Mouse (Mus musculus): ENCODE data around the gene Fggy.

The Fggy gene

GRCm38 (mm10) chr4:95897236-95897874 is 340.0 kb downstream of the Fggy start:
- in situ Hi-C loops (cut with MboI, MseI), result no loop called here

GRCm38 (mm10) chr4:95898714-95899113 is 341.4 kb downstream of the Fggy start:
- in situ Hi-C loops (cut with MboI, MseI), result no loop called here

- in situ Hi-C loops (cut with MboI, MseI), result no loop called here
Measured at GRCm38 (mm10) chr4:95899926-95900712, 342.8 kb downstream of the Fggy start.

- in situ Hi-C loops (cut with MboI, MseI), result no loop called here
Measured at GRCm38 (mm10) chr4:95900815-95901214, 343.5 kb downstream of the Fggy start.

GRCm38 (mm10) chr4:95906141-95906540 is 348.8 kb downstream of the Fggy start:
- in situ Hi-C loops (cut with MboI, MseI), result no loop called here

DNA sequence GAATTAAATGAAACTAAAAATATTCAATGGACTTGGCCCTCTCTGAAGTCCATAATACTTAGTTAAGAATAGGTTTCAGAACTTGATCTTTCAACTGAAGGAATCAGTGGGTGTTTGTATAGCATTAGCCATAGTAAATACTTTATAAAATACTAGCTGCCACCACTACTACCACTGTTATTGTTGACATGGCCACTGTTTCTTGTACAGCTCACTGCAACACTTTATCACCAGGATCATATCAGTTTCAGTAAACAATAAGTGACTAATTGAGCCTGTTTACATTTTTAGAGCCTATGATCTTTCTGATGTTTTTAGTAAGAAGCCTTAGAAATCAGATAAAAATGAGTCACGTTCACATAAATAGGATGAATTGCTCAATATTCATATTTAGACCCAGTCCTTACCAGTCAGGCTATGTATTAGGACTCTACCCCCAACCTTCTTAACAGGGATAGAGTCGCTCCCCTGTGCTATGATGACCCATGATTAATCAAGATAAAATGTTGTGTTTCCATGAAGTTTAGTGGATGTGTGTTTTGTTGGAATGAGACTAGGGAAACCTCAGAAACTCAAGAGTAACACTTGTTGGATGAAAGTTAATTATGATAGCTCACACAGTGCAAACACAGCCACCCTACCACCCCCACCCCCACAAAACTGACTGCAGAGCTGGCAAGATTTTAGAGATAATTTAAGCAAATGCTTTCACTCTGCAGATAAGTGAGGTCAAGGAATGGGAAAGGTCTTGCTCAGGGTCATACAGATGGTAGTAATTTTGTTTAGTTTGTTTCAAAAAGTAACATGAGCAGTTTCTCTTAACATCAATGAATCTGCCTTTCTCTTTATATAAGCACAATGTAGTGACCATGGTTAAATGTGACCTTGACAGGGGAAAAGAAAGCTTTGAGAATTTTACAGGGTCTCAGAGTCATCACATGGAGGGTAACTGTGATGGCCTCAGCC is 352.7 kb downstream of the Fggy start:
- in situ Hi-C loops (cut with MboI, MseI), result no loop called here

- in situ Hi-C loops (cut with MboI, MseI), result no loop called here
Measured at GRCm38 (mm10) chr4:95913026-95913425, 355.7 kb downstream of the Fggy start.

GRCm38 (mm10) chr4:95915628-95916579 is 358.6 kb downstream of the Fggy start:
- in situ Hi-C loops (cut with MboI, MseI), result no loop called here

DNA sequence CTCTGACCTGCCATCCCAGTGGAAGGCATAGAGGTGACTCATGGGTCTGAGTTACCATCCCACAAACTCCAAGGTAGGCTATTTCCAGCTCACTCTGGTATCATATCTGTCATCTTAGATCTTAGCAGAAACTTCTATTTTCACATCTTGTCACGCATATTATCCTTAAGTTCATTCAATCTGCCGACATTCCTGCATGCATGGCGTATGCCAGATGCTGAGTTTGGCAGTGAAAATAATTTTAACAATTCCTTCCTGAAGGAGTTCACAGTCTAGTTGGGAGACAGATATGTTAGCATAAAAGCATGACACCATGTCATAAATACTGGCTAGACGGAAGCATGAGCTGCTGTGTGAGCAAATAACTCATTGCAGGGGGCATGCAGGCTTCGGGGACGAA is 360.4 kb downstream of the Fggy start:
- in situ Hi-C loops (cut with MboI, MseI), result no loop called here

DNA sequence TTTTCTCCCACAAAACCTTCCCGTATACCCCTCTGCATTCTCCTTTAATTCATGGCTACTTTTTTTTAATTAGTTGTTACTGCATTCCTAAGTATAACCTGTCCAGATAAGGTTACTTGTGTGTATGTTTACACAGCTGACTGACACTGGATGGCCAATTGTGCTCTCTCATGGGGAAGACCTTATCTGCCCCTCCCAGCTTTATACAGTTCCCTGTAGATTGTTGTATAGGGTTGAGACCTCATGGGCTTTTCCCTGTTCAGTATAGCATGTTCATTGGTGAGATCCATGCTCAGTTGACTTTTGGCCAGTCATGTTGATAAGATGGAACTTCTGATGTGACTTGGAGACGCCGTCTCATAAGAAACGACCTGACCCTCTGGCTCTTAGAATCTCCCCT is 363.1 kb downstream of the Fggy start:
- in situ Hi-C loops (cut with MboI, MseI), result no loop called here

DNA sequence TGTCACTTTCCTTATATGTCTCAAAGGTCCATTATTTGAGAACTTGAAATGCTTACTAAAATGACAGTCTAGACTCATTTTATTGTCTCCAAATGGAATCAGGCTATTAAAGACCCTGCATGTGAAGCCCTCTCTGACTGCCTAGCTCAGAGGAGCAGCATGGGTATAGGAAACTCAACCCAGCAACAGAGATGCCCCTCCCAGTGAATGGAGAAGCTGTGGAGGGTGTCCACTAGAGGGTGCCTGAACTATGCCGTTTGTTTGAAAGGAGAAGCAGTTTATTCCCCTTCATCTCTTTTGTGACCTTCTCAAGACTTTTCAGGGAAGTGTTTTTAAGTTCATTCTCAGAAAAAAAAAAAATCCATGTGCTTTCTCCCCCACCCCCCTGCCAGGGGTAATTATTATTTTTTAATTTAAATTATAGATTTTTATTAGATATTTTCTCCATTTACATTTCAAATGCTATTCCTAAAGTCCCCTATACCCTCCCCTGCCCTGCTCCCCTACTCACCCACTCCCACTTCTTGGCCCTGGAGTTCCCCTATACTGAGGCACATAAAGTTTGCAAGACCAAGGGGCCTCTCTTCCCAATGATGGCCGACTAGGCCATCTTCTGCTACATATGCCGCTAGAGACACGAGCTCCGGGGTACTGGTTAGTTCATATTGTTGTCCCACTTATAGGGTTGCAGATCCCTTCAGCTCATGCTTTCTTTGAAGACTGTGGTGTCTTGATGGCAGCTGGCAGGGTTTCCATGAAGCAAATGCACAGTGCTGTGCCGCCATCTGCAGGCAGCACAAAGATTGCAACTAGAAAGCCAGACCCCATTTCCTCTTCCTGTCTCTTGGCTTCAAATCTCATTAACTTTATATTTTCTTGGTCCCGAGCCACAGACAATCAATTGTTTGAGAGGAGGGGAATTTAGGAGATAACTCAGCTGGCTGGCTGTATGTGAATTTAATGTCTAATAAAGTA is 367.2 kb downstream of the Fggy start:
- in situ Hi-C loops (cut with MboI, MseI), result no loop called here

GRCm38 (mm10) chr4:95928846-95929245 is 371.5 kb downstream of the Fggy start:
- in situ Hi-C loops (cut with MboI, MseI), result no loop called here

- in situ Hi-C loops (cut with MboI, MseI), result no loop called here
Measured at GRCm38 (mm10) chr4:95929936-95930335, 372.6 kb downstream of the Fggy start.

- in situ Hi-C loops (cut with MboI, MseI), result no loop called here
Measured at GRCm38 (mm10) chr4:95931331-95931730, 374.0 kb downstream of the Fggy start.

DNA sequence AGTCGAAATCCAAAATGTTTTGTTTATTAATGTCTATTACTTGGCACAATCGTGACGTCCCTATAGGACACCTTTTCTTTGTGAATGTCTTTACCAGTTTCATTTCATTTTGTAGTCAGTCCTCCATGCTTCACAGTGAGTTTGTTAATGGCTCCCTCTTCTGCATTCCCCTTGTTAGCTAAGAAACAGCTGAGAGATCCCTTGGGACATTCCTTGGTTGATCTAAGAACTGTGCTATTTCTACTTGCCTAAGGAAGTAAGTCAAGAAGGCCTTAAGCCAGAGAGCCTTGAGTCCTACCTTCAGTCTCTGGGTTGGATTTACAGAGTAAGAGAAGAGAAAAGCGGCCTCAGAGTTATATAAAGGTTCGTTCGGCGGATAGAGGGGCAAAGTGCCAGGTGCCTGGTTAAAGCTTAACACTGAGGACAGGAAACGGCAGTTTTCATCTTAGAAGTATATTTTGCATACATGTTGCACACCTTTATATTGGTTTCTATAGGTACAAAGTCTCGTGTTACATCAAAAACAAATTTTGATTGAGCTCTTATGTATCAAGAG is 376.6 kb downstream of the Fggy start:
- in situ Hi-C loops (cut with MboI, MseI), result no loop called here

DNA sequence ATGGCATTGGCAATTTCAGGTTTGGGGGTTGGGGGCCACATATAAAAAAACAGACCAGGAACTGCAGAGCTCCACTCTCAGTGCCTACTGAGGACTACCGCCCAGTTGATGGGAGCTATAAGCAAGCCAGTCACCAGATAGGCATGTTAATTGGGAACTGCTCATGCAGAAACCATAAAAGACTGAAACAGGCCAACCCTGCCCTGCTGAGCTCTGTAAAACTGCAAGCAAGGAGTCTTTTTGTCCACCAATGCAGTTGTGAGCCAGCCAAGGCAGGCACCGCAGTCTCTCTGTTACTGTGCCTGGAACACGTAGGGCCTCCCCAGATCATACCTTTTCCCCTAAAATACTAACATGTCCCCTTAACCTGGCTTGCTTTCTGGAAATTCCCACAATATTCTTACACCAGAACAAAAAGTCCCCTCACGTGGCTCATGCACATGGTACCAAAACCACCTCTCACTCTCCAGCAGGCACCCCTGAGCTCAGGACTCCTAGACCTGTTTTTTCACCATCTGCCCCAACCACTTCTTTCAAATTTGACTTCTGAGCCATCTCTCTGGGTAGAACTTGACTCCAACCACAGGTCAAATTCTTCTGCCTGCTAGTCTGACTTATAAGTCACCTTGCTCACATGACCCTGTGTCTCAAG is 377.2 kb downstream of the Fggy start:
- in situ Hi-C loops (cut with MboI, MseI), result no loop called here

GRCm38 (mm10) chr4:95938701-95939100 is 381.4 kb downstream of the Fggy start:
- in situ Hi-C loops (cut with MboI, MseI), result no loop called here

DNA sequence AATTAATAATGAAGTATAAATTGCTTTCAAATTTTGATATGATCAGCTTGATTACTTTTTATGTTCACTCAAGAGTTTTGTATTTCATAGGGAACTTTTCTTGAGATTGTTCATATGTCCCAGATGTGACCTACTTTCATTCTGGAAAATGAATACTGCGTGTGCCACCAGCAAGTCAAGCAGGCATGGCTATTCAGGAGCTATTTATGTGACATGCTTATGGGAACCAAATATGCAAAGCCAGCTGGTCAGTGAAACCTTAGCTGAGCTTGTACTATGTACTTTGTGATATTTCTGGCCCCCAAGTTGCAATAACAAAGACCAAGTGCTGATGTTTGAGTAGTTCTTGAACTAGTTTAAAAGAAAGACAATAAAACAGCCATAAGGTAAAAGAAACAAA is 390.6 kb downstream of the Fggy start:
- in situ Hi-C loops (cut with MboI, MseI), result no loop called here

DNA sequence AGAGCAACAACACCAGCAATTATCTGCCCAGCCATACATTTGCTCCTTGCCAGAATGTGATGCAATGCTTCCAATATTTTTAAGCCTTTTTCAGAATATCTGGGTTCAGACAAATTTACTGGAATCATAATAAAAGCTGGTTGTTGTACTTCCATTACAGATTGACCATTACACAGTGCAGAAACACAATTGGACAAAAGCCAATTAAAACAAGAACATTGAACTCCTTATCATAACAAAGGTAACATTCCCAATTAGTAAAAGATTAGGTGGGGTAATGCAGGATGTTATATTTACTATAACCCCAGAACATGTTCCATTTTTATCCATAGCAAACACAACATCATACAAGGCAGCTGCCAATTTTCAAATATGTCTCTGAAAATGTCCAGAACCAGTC is 396.0 kb downstream of the Fggy start:
- in situ Hi-C loops (cut with MboI, MseI), result no loop called here
